Mouse (Mus musculus) MEL (cell line): ENCODE data around the gene Brd9.
A peak's percentile ranks its signal among the peaks of the same experiment; 100 is the strongest.

Source experiments
- CHD2 ChIP-seq: IDR thresholded peaks from 2 replicates; pipeline ENCODE4 v1.6.1; 2011; ENCODE audit warnings: low read length, improper control_type of control experiment
- CTCF ChIP-seq, 3 experiments: IDR thresholded peaks in 2 of 3; conservative IDR thresholded peaks in 1 of 3; 2 replicates each; pipeline ENCODE4 v1.5.1; 2011 to 2012; ENCODE audit warnings: low read length in 3 of 3, low read depth in 2 of 3, mild to moderate bottlenecking in 2 of 3, improper control_type of control experiment in 1 of 3, inconsistent platforms in 1 of 3, mixed read lengths in 1 of 3, moderate library complexity in 1 of 3; ENCODE audit not compliant: control insufficient read depth in 1 of 3, insufficient read depth in 1 of 3, poor library complexity in 1 of 3, severe bottlenecking in 1 of 3
- EP300 ChIP-seq, 2 experiments: IDR thresholded peaks; 2 replicates each; pipeline ENCODE4 v1.6.1; 2011; ENCODE audit warnings: improper control_type of control experiment in 2 of 2, low read length in 2 of 2, low read depth in 1 of 2, mild to moderate bottlenecking in 1 of 2
- ETS1 ChIP-seq: IDR thresholded peaks from 2 replicates; pipeline ENCODE4 v1.6.1; 2012; ENCODE audit warnings: low read depth, mild to moderate bottlenecking, inconsistent platforms, low read length, improper control_type of control experiment, moderate library complexity
- GABPA ChIP-seq: IDR thresholded peaks from 2 replicates; pipeline ENCODE4 v1.6.1; 2012; ENCODE audit warnings: low read depth, mild to moderate bottlenecking, inconsistent platforms, low read length, improper control_type of control experiment, moderate library complexity
- HCFC1 ChIP-seq: IDR thresholded peaks from 2 replicates; pipeline ENCODE4 v1.6.1; 2012; ENCODE audit warnings: low read depth, mild to moderate bottlenecking, inconsistent platforms, low read length, improper control_type of control experiment, moderate library complexity
- JUND ChIP-seq: IDR thresholded peaks from 2 replicates; pipeline ENCODE4 v1.6.1; 2011; ENCODE audit warnings: low read depth, mild to moderate bottlenecking, improper control_type of control experiment, low read length
- MYC ChIP-seq: IDR thresholded peaks from 2 replicates; pipeline ENCODE4 v1.6.1; 2011; ENCODE audit warnings: low read depth, mild to moderate bottlenecking, low read length, improper control_type of control experiment, moderate library complexity
- POLR2A ChIP-seq, 2 experiments: IDR thresholded peaks; 2 replicates each; pipeline ENCODE4 v1.6.1; 2011 to 2012; ENCODE audit warnings: low read length in 2 of 2, mild to moderate bottlenecking in 2 of 2, control low read depth in 1 of 2, improper control_type of control experiment in 1 of 2, low read depth in 1 of 2, moderate library complexity in 1 of 2; ENCODE audit not compliant: control insufficient read depth in 1 of 2, insufficient read depth in 1 of 2, poor library complexity in 1 of 2
- SIN3A ChIP-seq: IDR thresholded peaks from 2 replicates; pipeline ENCODE4 v1.6.1; 2012; ENCODE audit warnings: low read length, improper control_type of control experiment, inconsistent platforms
- TCF12 ChIP-seq: IDR thresholded peaks from 2 replicates; pipeline ENCODE4 v1.6.1; 2014; ENCODE audit warnings: low read depth, mild to moderate bottlenecking, inconsistent platforms, low read length, improper control_type of control experiment, moderate library complexity
- USF2 ChIP-seq, 2 experiments: IDR thresholded peaks; 2 replicates each; pipeline ENCODE4 v1.6.1; 2011 to 2012; ENCODE audit warnings: improper control_type of control experiment in 2 of 2, low read length in 2 of 2, borderline replicate concordance in 1 of 2, inconsistent platforms in 1 of 2, low read depth in 1 of 2, mild to moderate bottlenecking in 1 of 2; ENCODE audit not compliant: insufficient read depth in 1 of 2

DNA sequence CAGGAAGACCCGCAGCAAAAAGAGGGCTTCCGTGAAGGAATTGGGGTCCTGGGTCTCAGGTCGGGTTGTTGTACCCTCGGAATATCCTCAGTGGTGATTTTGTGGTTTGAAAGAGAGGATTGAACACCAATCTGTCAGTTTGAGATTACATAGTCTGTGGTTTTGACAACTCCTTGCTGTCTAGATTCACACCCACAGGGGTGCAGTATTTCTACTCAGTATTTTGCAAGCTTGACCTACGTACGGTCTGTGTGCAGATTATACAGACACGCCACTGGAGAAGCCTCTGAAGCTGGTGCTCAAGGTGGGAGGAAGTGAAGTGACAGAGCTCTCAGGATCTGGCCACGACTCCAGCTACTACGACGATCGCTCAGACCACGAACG is 558 bp downstream of the Brd9 start:
- TF ChIP-seq MYC (no peak; the same call in 1 of the 2 replicates), CTCF (IDR thresholded peaks at IDR 0.05 in 2 of 3, conservative IDR thresholded peaks at IDR 0.05 in 1 of 3; ENCODE audit: control insufficient read depth in 1 of 3, insufficient read depth in 1 of 3, low read depth in 2 of 3, low read length in 3 of 3, poor library complexity in 1 of 3, severe bottlenecking in 1 of 3) (no peak), GABPA (no peak), ETS1 (no peak), TCF12 (0 out of 2 replicates have a peak, but pooled peaks have one; percentile 20), EP300 (IDR thresholded peaks at IDR 0.05; ENCODE audit: low read depth in 1 of 2, low read length in 2 of 2) (peak in 1 of 2 experiments; percentile 43; a peak in 2 of 4 replicates), HCFC1 (no peak), POLR2A (IDR thresholded peaks at IDR 0.05; ENCODE audit: control insufficient read depth in 1 of 2, insufficient read depth in 1 of 2, low read depth in 1 of 2, low read length in 2 of 2, poor library complexity in 1 of 2) (no peak), JUND (no peak), CHD2 (0 out of 2 replicates have a peak, but pooled peaks have one; percentile 4), USF2 (IDR thresholded peaks at IDR 0.05; ENCODE audit: borderline replicate concordance in 1 of 2, insufficient read depth in 1 of 2, low read depth in 1 of 2, low read length in 2 of 2) (no peak), SIN3A (no peak)
